ENCODE assay signal across 8 mouse cellular contexts in genomic region chr19:14596941-14597916, GRCm38 (mm10). TPM values are rescaled to one million over a fixed set of nuclear protein-coding genes. Genes with fewer than 3 reads are reported as not detected.
A peak's percentile ranks its signal among the peaks of the same experiment; 100 is the strongest.
DNase-seq lines count a peak whose midpoint lies in the region; ATAC-seq and TF ChIP-seq lines count a peak whose summit lies in the region.

No protein-coding gene starts in this region.

- H3K27me3 ChIP-seq in embryonic facial prominence, embryonic 14.5 days (replicated peaks; ENCODE audit: control insufficient read depth, insufficient read depth, low read length): no peaks in the 10 kb centered on the region
- no peaks in the 10 kb centered on the region for H3K27me3 ChIP-seq in heart, embryonic 14.5 days (ENCODE audit: control insufficient read depth, insufficient read depth, low read length)
- no peaks in the 10 kb centered on the region for H3K27me3 ChIP-seq in liver, postnatal 0 days (ENCODE audit: insufficient read depth, low read length)
- no peaks in the 10 kb centered on the region for H3K27me3 ChIP-seq in thymus, adult 2 months (ENCODE audit: control insufficient read depth, insufficient read depth, low read length)

- TF ChIP-seq POLR2A in olfactory bulb, adult 2 months (IDR thresholded peaks at IDR 0.05; ENCODE audit: insufficient read depth, low read depth, low read length): no peak
- TF ChIP-seq POLR2A in thymus, adult 2 months (IDR thresholded peaks at IDR 0.05; ENCODE audit: control insufficient read depth, extremely low read depth, insufficient read depth, low read length, poor library complexity): no peak

- peak overlapping the region; percentile 92 for H3K4me3 ChIP-seq in embryonic facial prominence, embryonic 14.5 days (ENCODE audit: low read depth, low read length)
- H3K4me3 ChIP-seq in heart, embryonic 14.5 days (ENCODE audit: control insufficient read depth in 1 of 2, insufficient read depth in 1 of 2, low read depth in 1 of 2, low read length in 2 of 2): peak overlapping the region; percentile 86 to 99
- peak overlapping the region; percentile 93 for H3K4me3 ChIP-seq in liver, postnatal 0 days (ENCODE audit: low read depth, low read length)
- peak overlapping the region; percentile 100 for H3K4me3 ChIP-seq in olfactory bulb, adult 2 months (ENCODE audit: insufficient read depth, low read depth, low read length)
- peak overlapping the region; percentile 100 for H3K4me3 ChIP-seq in thymus, adult 2 months (ENCODE audit: control insufficient read depth, insufficient read depth, low read length)

- peak; percentile 55 to 71 for DNase-seq in adrenal gland, postnatal 36 days
- peak; percentile 75 for DNase-seq in embryonic facial prominence, embryonic 14.5 days (ENCODE audit: low spot score)
- DNase-seq in kidney, postnatal 10 days: peak; percentile 72
- DNase-seq in liver, postnatal 0 days: peak; percentile 68
- DNase-seq in thymus, adult 2 months: peak; percentile 54

- H3K27ac ChIP-seq in embryonic facial prominence, embryonic 14.5 days (replicated peaks; ENCODE audit: low read depth, low read length): peak overlapping the region; percentile 97
- peak overlapping the region; percentile 92 to 95 for H3K27ac ChIP-seq in heart, embryonic 14.5 days (replicated peaks in 1 of 2; ENCODE audit: control insufficient read depth in 1 of 2, insufficient read depth in 1 of 2, low read depth in 2 of 2, low read length in 2 of 2)
- H3K27ac ChIP-seq in liver, postnatal 0 days (ENCODE audit: low read depth): peak overlapping the region; percentile 94
- peak overlapping the region; percentile 89 for H3K27ac ChIP-seq in olfactory bulb, adult 2 months (ENCODE audit: insufficient read depth, low read depth, low read length)
- H3K27ac ChIP-seq in thymus, adult 2 months (ENCODE audit: control insufficient read depth, insufficient read depth, low read length): peak overlapping the region; percentile 67

- 0 out of 2 replicates have a peak, but pooled peaks cover 4% of the 10 kb centered on the region for H3K36me3 ChIP-seq in embryonic facial prominence, embryonic 14.5 days (ENCODE audit: control insufficient read depth, insufficient read depth, low read length)
- peaks cover 8% of the 10 kb centered on the region; the same call in 1 of the 2 replicates for H3K36me3 ChIP-seq in heart, embryonic 14.5 days (ENCODE audit: control insufficient read depth, insufficient read depth, low read length)
- 0 out of 2 replicates have a peak, but pooled peaks cover 3% of the 10 kb centered on the region for H3K36me3 ChIP-seq in liver, postnatal 0 days (replicated peaks; ENCODE audit: insufficient read depth, low read length)
- no peaks in the 10 kb centered on the region; the same call in 1 of the 2 replicates for H3K36me3 ChIP-seq in thymus, adult 2 months (ENCODE audit: control insufficient read depth, insufficient read depth, low read length)

- TF ChIP-seq CTCF in liver, postnatal 0 days (IDR thresholded peaks at IDR 0.05; ENCODE audit: low read depth): no peak
- TF ChIP-seq CTCF in olfactory bulb, adult 2 months (IDR thresholded peaks at IDR 0.05; ENCODE audit: insufficient read depth, low read depth, low read length): no peak
- TF ChIP-seq CTCF in thymus, adult 2 months (IDR thresholded peaks at IDR 0.05; ENCODE audit: borderline replicate concordance, control insufficient read depth, extremely low read depth, insufficient read depth, low read length, poor library complexity): no peak

- H3K9ac ChIP-seq in embryonic facial prominence, embryonic 14.5 days (ENCODE audit: low read depth, low read length): peak overlapping the region; percentile 96
- peak overlapping the region; percentile 93 for H3K9ac ChIP-seq in heart, embryonic 14.5 days (ENCODE audit: low read length)
- peak overlapping the region; percentile 99 for H3K9ac ChIP-seq in liver, postnatal 0 days (replicated peaks)

- peaks cover 28% of the 10 kb centered on the region for H3K4me1 ChIP-seq in embryonic facial prominence, embryonic 14.5 days (ENCODE audit: control insufficient read depth, insufficient read depth, low read length)
- peaks cover 2 to 18% of the 10 kb centered on the region in 2 experiments; a peak in 3 of 4 replicates for H3K4me1 ChIP-seq in heart, embryonic 14.5 days (ENCODE audit: control insufficient read depth in 2 of 2, insufficient read depth in 2 of 2, low read length in 2 of 2)
- peaks cover 16% of the 10 kb centered on the region for H3K4me1 ChIP-seq in liver, postnatal 0 days (ENCODE audit: insufficient read depth)
- H3K4me1 ChIP-seq in olfactory bulb, adult 2 months (ENCODE audit: control insufficient read depth, insufficient read depth, low read length): no peaks in the 10 kb centered on the region
- H3K4me1 ChIP-seq in thymus, adult 2 months (replicated peaks; ENCODE audit: control insufficient read depth, insufficient read depth, low read length): peaks cover 6% of the 10 kb centered on the region

- H3K4me2 ChIP-seq in embryonic facial prominence, embryonic 14.5 days (ENCODE audit: low read depth, low read length): peak overlapping the region; percentile 64
- peak overlapping the region; percentile 76 for H3K4me2 ChIP-seq in heart, embryonic 14.5 days (ENCODE audit: low read length)
- peak overlapping the region; percentile 78 for H3K4me2 ChIP-seq in liver, postnatal 0 days (ENCODE audit: low read depth, low read length)

- under 1% methylated on average over 73 of the region's 120 CpGs for WGBS in embryonic facial prominence, embryonic 14.5 days
- under 1% methylated on average over 115 of the region's 120 CpGs for WGBS in heart, embryonic 14.5 days
- under 1% methylated on average over 98 of the region's 120 CpGs for WGBS in liver, postnatal 0 days (ENCODE audit: insufficient replicate concordance)
- WGBS in olfactory bulb, adult 2 months: 1% methylated on average over 120 of the region's 120 CpGs
- 2% methylated on average over 116 of the region's 120 CpGs for WGBS in thymus, adult 2 months

- TF ChIP-seq EP300 in liver, postnatal 0 days (IDR thresholded peaks at IDR 0.05; ENCODE audit: low read depth): no peak

- peak; percentile 6 for ATAC-seq in CD4-positive, CD25-positive, alpha-beta regulatory T cell, adult 4 months
- ATAC-seq in embryonic facial prominence, embryonic 14.5 days (ENCODE audit: low read depth): no peak
- ATAC-seq in heart, embryonic 14.5 days (ENCODE audit: insufficient number of reproducible peaks, insufficient read depth, low FRiP score, low read depth): no peak
- peak; percentile 3; the same call in 1 of the 2 replicates for ATAC-seq in liver, postnatal 0 days

- no peaks in the 10 kb centered on the region for H3K9me3 ChIP-seq in embryonic facial prominence, embryonic 14.5 days (ENCODE audit: control insufficient read depth, low read length)
- no peaks in the 10 kb centered on the region for H3K9me3 ChIP-seq in heart, embryonic 14.5 days (ENCODE audit: control insufficient read depth, low read length)
- no peaks in the 10 kb centered on the region for H3K9me3 ChIP-seq in liver, postnatal 0 days (ENCODE audit: low read length)

RNA-seq across cellular contexts. Expression of gene Tle4, which starts 0.6 kb away (rescaled TPM):
- 10 to 100 TPM in 1 of 2 experiments, 1 to 10 TPM in 1; 7.8 to 13.6 TPM for polyA plus RNA-seq in CD4-positive, CD25-positive, alpha-beta regulatory T cell, adult 4 months (2017; shearing (Covaris generic))
- 10 to 100 TPM; 10.2 to 13.2 TPM for total RNA-seq in adrenal gland, postnatal 36 days (2021)
- 14.3 and 15.8 TPM in 2 replicates for polyA plus RNA-seq in embryonic facial prominence, embryonic 14.5 days (2014; fragmentation: Nextera tagmentation; extraction: Ambion mirVana)
- polyA plus RNA-seq in heart, embryonic 14.5 days (2014; fragmentation: Nextera tagmentation; extraction: Ambion mirVana): 11.4 and 11.7 TPM in 2 replicates
- 3.0 and 3.1 TPM in 2 replicates for polyA plus RNA-seq in liver, postnatal 0 days (2015; fragmentation: Nextera tagmentation; extraction: Ambion mirVana)
- polyA plus RNA-seq in olfactory bulb, adult 2 months (2012; ENCODE audit: insufficient read depth, insufficient read length, low replicate concordance, missing spikeins): not detected in 2 replicates
- 17.2 and 17.8 TPM in 2 replicates for polyA plus RNA-seq in thymus, adult 2 months (2012; rRNA removed)

Comparison
In these comparisons a context has a peak if more than half of its experiments do, and no peak if none do; other contexts are left out.
1. ATAC-seq: peak in CD4-positive, CD25-positive, alpha-beta regulatory T cell, adult 4 months (single experiment) and liver, postnatal 0 days (single experiment); none in embryonic facial prominence, embryonic 14.5 days (single experiment) and heart, embryonic 14.5 days (single experiment).
2. Peak in every context shown above with its lines, with median percentiles within 50 percentile points of each other: DNase-seq, H3K27ac ChIP-seq, H3K4me2 ChIP-seq, H3K4me3 ChIP-seq and H3K9ac ChIP-seq.